Mouse (Mus musculus) midbrain, embryonic 14.5 days (tissue): ENCODE measurements around the gene Gap43. TPM values are rescaled to one million over a fixed set of nuclear protein-coding genes. Genes with fewer than 3 reads are reported as not detected.

ENCODE experiments used
- ATAC-seq: fragments of 200-750 bp; cut with Nextera tagmentation; 2 replicates; pipeline ENCODE4 v1.8.0; 2017; ENCODE audit warnings: moderate number of reproducible peaks, moderate library complexity; ENCODE audit not compliant: low FRiP score, low TSS enrichment
- DNase-seq: peaks from one replicate; pipeline ENCODE4 v3.0.0-alpha.2; 2015
- H3K27ac ChIP-seq: fragments of 300-500 bp; sonication (generic); replicated peaks from 2 replicates; pipeline ENCODE4 v1.5.1; 2014; ENCODE audit warnings: mild to moderate bottlenecking, low read depth, low read length, moderate library complexity
- H3K27me3 ChIP-seq: fragments of 300-500 bp; sonication (generic); 2 replicates; pipeline ENCODE4 v1.6.1; 2014; ENCODE audit warnings: low read length, control low read depth, mixed read lengths; ENCODE audit not compliant: control insufficient read depth, insufficient read depth
- H3K36me3 ChIP-seq: fragments of 300-500 bp; sonication (generic); 2 replicates; pipeline ENCODE4 v1.6.1; 2014; ENCODE audit warnings: low read length, control low read depth; ENCODE audit not compliant: control insufficient read depth, insufficient read depth
- H3K4me1 ChIP-seq: fragments of 300-500 bp; sonication (generic); 2 replicates; pipeline ENCODE4 v1.6.1; 2014; ENCODE audit warnings: mild to moderate bottlenecking, antibody characterized with exemption, low read length, control low read depth; ENCODE audit not compliant: control insufficient read depth, insufficient read depth
- H3K4me2 ChIP-seq: fragments of 300-500 bp; sonication (generic); 2 replicates; pipeline ENCODE4 v1.6.1; 2014; ENCODE audit warnings: mild to moderate bottlenecking, low read length, moderate library complexity
- H3K4me3 ChIP-seq: fragments of 300-500 bp; sonication (generic); replicated peaks from 2 replicates; pipeline ENCODE4 v1.5.1; 2014; ENCODE audit warnings: low read depth, low read length
- H3K9ac ChIP-seq: fragments of 300-500 bp; sonication (generic); replicated peaks from 2 replicates; pipeline ENCODE4 v1.6.1; 2014; ENCODE audit warnings: mild to moderate bottlenecking, low read length, moderate library complexity
- H3K9me3 ChIP-seq: fragments of 300-500 bp; sonication (generic); 2 replicates; pipeline ENCODE4 v1.6.1; 2016; ENCODE audit warnings: low read length, control low read depth, mixed read lengths; ENCODE audit not compliant: control insufficient read depth
- WGBS: fragments of 180-500 bp; shearing (Covaris S2); extraction: QIAGEN DNeasy Blood & Tissue Kit; methylation state at CpG from one replicate; pipeline ENCODE4 v1.1.7; 2014; 5-methylcytosine and 5-hydroxymethylcytosine counted together
- polyA plus RNA-seq: library from polyadenylated mRNA; unstranded; fragments of >200 nt; fragmentation: Nextera tagmentation; extraction: Ambion mirVana; gene quantifications from 2 replicates; pipeline ENCODE4 v1.2.1, GENCODE M21; 2014

The Gap43 gene
- polyA plus RNA-seq, 1 experiment from 2014 or later = 1,427 TPM

DNA sequence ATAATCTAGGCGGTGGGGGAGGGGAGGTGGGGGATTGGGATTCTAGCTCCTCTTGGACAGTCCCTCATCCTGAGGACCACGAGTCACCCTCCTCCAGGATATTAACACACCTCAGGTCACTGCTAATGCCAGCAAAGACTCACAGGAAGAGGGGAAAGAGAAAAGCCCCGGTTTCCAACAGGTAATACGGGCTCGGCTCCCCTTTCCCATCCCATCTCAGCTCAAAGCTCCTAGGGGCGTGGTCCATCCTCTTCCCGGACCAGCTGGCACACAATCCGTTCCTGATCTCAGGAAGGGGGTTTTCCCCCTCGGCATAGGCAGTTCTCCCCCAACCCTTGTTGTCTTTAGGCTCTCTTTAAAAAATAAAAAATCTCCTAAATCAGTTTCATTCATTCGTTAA is 939 bp downstream of the Gap43 start:
- peak overlapping the region; percentile 65 for H3K4me3 ChIP-seq
- H3K27ac ChIP-seq = peak overlapping the region; percentile 84
- no peaks in the 10 kb centered on the region for H3K9me3 ChIP-seq
- H3K4me2 ChIP-seq = peak overlapping the region; percentile 59
- peak overlapping the region; percentile 80 for H3K9ac ChIP-seq
- ATAC-seq (no peak), DNase-seq (peak; percentile 73)
- peaks cover 26% of the 10 kb centered on the region for H3K4me1 ChIP-seq
- no peaks in the 10 kb centered on the region for H3K27me3 ChIP-seq
- WGBS = 1% methylated on average over 10 of the region's 10 CpGs
- no peaks in the 10 kb centered on the region for H3K36me3 ChIP-seq

DNA sequence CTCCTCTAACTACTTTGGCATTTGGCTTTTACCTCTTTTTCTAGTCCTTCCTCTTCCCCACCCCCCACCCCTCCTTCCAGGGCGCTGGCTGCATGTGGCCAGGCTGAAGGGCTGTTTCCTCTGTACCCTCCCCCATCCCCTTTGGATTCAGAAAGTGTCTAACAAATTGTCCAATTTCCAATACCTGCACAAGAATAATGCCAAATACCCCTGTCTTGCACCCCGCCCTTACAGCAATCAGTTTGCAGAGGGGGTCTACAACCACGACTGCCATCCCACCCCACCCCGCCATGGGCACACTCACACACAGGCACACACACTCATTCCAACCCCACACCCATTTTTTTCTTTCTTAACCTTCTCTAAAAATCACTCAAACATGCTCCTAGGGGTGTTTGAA is 1.5 kb downstream of the Gap43 start:
- Histone ChIP-seq H3K27me3 (no peaks in the 10 kb centered on the region), H3K9ac (peak overlapping the region; percentile 80), H3K4me2 (peak overlapping the region; percentile 59), H3K27ac (peak overlapping the region; percentile 84), H3K36me3 (no peaks in the 10 kb centered on the region), H3K4me3 (peak overlapping the region; percentile 65), H3K9me3 (no peaks in the 10 kb centered on the region), H3K4me1 (peaks cover 30% of the 10 kb centered on the region)
- 10% methylated on average over 4 of the region's 4 CpGs for WGBS
- peak; percentile 63 for DNase-seq
- ATAC-seq = no peak

DNA sequence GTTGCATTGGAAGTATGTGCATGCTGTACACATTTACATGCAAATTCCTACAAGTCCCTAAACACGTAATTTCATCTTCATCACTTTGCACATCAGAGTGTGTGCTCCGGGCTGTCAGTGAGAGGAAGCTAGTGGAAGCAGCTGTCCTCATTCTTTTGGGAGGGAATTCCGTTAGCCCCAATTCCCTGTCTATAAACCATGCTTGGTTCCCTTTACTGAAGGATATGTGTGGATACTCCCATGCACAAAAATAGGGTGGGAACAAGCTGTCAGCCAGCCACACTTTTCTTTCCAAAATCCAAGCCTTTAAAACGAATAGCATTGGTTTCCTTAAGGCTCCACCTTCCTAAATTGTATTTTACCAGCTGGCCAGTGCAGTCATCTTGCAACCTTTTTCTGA is 2.1 kb downstream of the Gap43 start:
- Histone ChIP-seq H3K4me1 (peaks cover 37% of the 10 kb centered on the region), H3K4me3 (peak overlapping the region; percentile 65), H3K36me3 (no peaks in the 10 kb centered on the region), H3K27ac (peak overlapping the region; percentile 84), H3K9ac (peak overlapping the region; percentile 80), H3K27me3 (no peaks in the 10 kb centered on the region), H3K9me3 (no peaks in the 10 kb centered on the region), H3K4me2 (peak overlapping the region; percentile 59)
- ATAC-seq (no peak), DNase-seq (peak; percentile 42)
- WGBS = 15% methylated on average over 4 of the region's 4 CpGs

DNA sequence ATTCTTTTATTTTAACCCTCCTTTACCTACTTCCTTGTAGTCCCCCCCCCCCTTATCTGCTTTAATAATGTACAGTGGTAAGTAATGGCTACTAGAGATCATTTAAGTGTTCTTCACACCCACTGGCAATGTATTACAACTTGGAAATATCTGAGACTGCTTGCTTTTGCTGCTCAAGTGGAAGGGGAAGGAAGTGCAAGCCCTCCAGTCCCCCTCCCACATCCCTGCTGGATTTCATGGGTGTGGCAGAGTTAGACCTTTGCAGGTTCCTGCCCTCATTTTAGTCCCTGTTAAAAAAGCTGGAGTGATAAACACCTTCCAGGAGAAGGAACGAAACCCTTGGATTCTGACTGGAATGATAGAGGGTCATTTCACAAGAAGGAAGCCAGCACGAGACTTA is 2.8 kb downstream of the Gap43 start:
- ATAC-seq = no peak
- 42% methylated on average over 2 of the region's 2 CpGs for WGBS
- Histone ChIP-seq H3K27ac (peak overlapping the region; percentile 84), H3K36me3 (no peaks in the 10 kb centered on the region), H3K4me3 (peak overlapping the region; percentile 65), H3K4me1 (peaks cover 39% of the 10 kb centered on the region), H3K9me3 (no peaks in the 10 kb centered on the region), H3K9ac (peak overlapping the region; percentile 80; the same call in 1 of the 2 replicates), H3K27me3 (no peaks in the 10 kb centered on the region), H3K4me2 (peak overlapping the region; percentile 59)
- DNase-seq = peak; percentile 64

DNA sequence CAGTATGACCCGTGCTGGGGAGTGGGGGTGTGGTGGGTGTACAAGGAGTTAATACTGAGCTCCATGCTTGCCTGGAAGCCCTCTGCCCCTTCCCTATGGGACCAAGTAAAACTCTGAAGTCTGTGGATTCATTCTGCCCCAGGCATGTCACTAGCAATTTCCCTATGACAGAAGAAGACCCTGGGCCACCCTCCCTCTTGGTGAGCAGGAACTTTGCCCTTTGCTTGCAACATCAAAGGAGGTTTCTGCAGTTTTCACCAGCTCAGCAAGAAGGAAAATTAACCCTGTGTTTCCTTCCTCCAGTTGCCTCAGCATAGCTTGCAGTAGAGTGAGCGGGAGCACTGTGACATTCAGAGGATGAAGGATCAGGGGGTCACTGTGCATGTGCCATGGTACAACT is 3.8 kb downstream of the Gap43 start:
- peak overlapping the region; percentile 21; the same call in 1 of the 2 replicates for H3K9ac ChIP-seq
- H3K27ac ChIP-seq = peak overlapping the region; percentile 14; the same call in 1 of the 2 replicates
- H3K4me2 ChIP-seq = peak overlapping the region; percentile 59
- ATAC-seq (no peak), DNase-seq (peak; percentile 51)
- H3K9me3 ChIP-seq = no peaks in the 10 kb centered on the region
- H3K4me3 ChIP-seq = peak overlapping the region; percentile 65
- no peaks in the 10 kb centered on the region for H3K27me3 ChIP-seq
- 31% methylated on average over 2 of the region's 2 CpGs for WGBS
- H3K36me3 ChIP-seq = no peaks in the 10 kb centered on the region
- H3K4me1 ChIP-seq = peaks cover 41% of the 10 kb centered on the region

DNA sequence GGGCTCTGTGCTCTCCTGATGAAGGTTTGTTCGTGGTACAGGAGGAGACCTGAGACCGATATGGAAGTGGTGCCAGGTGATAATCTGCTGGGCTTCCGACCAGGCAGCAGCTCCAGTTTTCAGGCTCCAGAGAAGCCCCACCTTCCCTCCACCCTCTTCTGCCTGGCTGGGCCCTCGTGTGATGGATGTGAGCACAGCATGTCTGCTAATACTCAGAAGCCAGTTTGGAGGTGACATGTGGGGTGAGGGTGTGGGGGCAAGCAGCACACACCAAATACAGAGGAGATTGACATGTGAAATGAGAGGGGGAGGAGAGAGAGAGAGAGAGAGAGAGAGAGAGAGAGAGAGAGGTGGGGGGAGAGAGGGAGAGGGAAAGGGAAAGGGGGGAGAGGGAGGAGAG is 8.1 kb downstream of the Gap43 start:
- H3K4me1 ChIP-seq = peaks cover 37% of the 10 kb centered on the region
- WGBS = 37% methylated on average over 4 of the region's 4 CpGs
- no peak for ATAC-seq
- no peaks in the 10 kb centered on the region for H3K36me3 ChIP-seq
- no peak overlapping the region for H3K27ac ChIP-seq
- no peak overlapping the region for H3K9ac ChIP-seq
- H3K4me3 ChIP-seq = no peak overlapping the region
- DNase-seq = no peak
- H3K4me2 ChIP-seq = no peak overlapping the region
- no peaks in the 10 kb centered on the region for H3K27me3 ChIP-seq
- no peaks in the 10 kb centered on the region for H3K9me3 ChIP-seq

DNA sequence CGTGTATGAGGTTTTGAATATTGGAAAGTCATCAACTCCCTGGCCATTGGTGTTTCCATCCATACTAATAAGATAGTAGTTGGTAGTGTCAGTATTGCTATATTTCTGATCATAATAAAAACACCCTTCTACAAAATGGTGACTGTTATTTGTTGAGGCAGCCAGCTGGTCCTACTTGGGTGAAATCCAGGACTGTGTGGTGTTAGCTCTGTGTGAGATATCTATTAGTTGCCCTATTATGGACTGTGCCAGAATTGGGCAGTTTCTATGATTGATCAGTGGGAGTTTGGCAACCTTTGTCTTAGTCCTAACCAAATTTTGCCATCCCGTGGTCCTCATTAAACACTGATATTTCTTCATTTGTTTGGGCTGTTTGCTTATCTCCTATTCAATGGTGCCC is 14.3 kb downstream of the Gap43 start:
- WGBS = 76% methylated on average over 2 of the region's 2 CpGs
- no peaks in the 10 kb centered on the region for H3K4me1 ChIP-seq
- no peaks in the 10 kb centered on the region for H3K9me3 ChIP-seq
- no peak for ATAC-seq
- H3K4me2 ChIP-seq = no peak overlapping the region
- H3K4me3 ChIP-seq = no peak overlapping the region
- no peaks in the 10 kb centered on the region for H3K27me3 ChIP-seq
- DNase-seq = no peak
- no peak overlapping the region for H3K27ac ChIP-seq
- H3K36me3 ChIP-seq = no peaks in the 10 kb centered on the region
- no peak overlapping the region for H3K9ac ChIP-seq

DNA sequence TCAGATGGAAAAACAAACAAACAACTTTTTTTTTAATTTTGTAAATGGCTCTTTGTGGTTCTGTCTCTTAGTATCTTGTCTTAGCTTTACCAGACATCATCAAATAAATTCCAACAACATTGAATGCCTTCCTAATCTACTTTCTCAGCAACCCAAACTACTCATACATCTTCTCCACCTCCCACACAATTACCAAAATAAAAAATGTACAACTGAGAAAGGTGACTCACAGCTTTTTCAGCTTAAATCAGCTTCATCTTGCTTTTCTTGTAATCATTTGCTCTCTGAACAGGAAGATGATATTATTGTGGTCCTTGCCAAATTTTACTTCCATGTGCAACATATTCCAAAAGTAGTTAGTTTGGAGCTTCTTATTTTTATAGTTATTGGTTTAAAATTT is 14.9 kb downstream of the Gap43 start:
- Histone ChIP-seq H3K4me2 (no peak overlapping the region), H3K27me3 (no peaks in the 10 kb centered on the region), H3K9ac (no peak overlapping the region), H3K9me3 (no peaks in the 10 kb centered on the region), H3K4me1 (no peaks in the 10 kb centered on the region), H3K4me3 (no peak overlapping the region), H3K27ac (no peak overlapping the region), H3K36me3 (no peaks in the 10 kb centered on the region)
- ATAC-seq (no peak), DNase-seq (no peak)

DNA sequence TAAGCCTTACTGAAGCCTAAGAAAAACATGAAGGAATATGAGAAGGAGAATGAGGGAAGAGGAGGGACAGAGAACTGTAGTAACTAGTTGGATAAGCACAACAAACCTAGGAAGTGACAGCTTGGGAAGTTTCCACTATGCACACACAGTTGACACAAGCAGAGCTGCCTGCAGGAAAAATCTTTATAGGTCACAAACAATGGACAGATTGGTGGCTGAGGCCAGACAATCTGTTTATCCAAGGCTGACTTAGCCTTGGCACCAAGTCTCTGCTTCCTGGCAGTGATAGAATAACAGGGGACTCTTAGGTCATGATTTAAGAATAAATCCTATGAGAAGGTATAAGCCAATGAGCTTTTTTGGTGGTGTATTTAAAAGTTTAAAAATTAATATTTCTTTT is 20.6 kb downstream of the Gap43 start:
- H3K4me3 ChIP-seq = no peak overlapping the region
- no peak for DNase-seq

More for the DNA sequence above, 20.6 kb downstream of the Gap43 start:
- no peak for ATAC-seq
- Histone ChIP-seq H3K27me3 (no peaks in the 10 kb centered on the region), H3K4me1 (no peaks in the 10 kb centered on the region), H3K9me3 (no peaks in the 10 kb centered on the region), H3K4me2 (no peak overlapping the region), H3K36me3 (0 out of 2 replicates have a peak, but pooled peaks cover 4% of the 10 kb centered on the region), H3K27ac (no peak overlapping the region), H3K9ac (no peak overlapping the region)
